Mouse (Mus musculus) forebrain, postnatal 0 days (tissue): ENCODE measurements at regions not wholly inside any gene's neighbourhood (a gene's known extent, or its start where the extent isn't known, plus 50 kb on each side); places are given as distances from the start of the nearest gene placed in this dataset.

Experiments used
- ATAC-seq: fragments of 200-750 bp; cut with Nextera tagmentation; 2 replicates; pipeline ENCODE4 v1.8.0; 2017; ENCODE audit warnings: mild to moderate bottlenecking, moderate library complexity
- DNase-seq: peaks from one replicate; pipeline ENCODE4 v3.0.0-alpha.2; 2015
- H3K27ac ChIP-seq: fragments of 300-500 bp; sonication (generic); 2 replicates; pipeline ENCODE4 v1.5.1; 2014; ENCODE audit warnings: low read depth, mild to moderate bottlenecking, antibody characterized with exemption, low read length, moderate library complexity, mixed read lengths
- H3K27me3 ChIP-seq: fragments of 300-500 bp; sonication (generic); 2 replicates; pipeline ENCODE4 v1.6.1; 2014; ENCODE audit warnings: mild to moderate bottlenecking, low read length, mixed read lengths; ENCODE audit not compliant: insufficient read depth
- H3K36me3 ChIP-seq: fragments of 300-500 bp; sonication (generic); 2 replicates; pipeline ENCODE4 v1.6.1; 2014; ENCODE audit warnings: mild to moderate bottlenecking, moderate library complexity; ENCODE audit not compliant: insufficient read depth
- H3K4me1 ChIP-seq: fragments of 300-500 bp; sonication (generic); 2 replicates; pipeline ENCODE4 v1.6.1; 2014; ENCODE audit warnings: antibody characterized with exemption; ENCODE audit not compliant: insufficient read depth
- H3K4me2 ChIP-seq: fragments of 300-500 bp; sonication (generic); 2 replicates; pipeline ENCODE4 v1.6.1; 2014; ENCODE audit warnings: low read depth, mild to moderate bottlenecking, moderate library complexity
- H3K4me3 ChIP-seq: fragments of 300-500 bp; sonication (generic); 2 replicates; pipeline ENCODE4 v1.5.1; 2014; ENCODE audit warnings: low read depth, low read length, mixed read lengths
- H3K9ac ChIP-seq: fragments of 300-500 bp; sonication (generic); 2 replicates; pipeline ENCODE4 v1.6.1; 2014; ENCODE audit warnings: mild to moderate bottlenecking
- H3K9me3 ChIP-seq: fragments of 300-500 bp; sonication (generic); 2 replicates; pipeline ENCODE4 v1.6.1; 2016; ENCODE audit warnings: low read length
- CTCF ChIP-seq: sonication (generic); IDR thresholded peaks from 2 replicates; pipeline ENCODE4 v1.5.1; 2016; ENCODE audit warnings: antibody characterized with exemption, control low read depth, low read depth
- WGBS: fragments of 180-500 bp; shearing (Covaris S2); extraction: QIAGEN DNeasy Blood & Tissue Kit; methylation state at CpG from one replicate; pipeline ENCODE4 v1.1.7; 2014; 5-methylcytosine and 5-hydroxymethylcytosine counted together

DNA sequence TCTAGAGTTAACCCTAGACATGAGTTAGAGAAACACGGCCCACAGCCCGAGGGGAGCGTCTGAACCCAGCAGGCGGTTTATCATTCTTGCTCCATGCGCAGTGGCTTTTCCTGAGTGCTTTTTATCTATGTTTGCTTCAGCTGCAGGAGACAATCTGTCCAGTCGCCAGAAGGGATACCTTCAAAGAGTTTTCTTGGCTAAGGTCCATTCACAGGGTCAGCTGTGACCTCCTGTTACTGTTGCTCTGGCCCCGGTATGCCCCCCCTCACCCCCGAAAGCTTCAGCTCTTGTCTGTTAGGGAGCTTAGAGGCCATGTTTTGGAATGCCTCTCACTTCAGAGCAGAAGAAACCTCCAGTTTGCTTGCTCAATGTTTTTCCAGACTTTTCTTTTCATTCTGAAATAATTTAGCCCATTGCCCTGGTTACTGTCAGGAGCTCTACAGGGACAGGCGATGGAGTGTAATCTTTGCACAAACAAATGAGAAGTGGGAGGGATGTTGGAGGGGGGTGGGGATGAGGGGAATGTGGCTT is 51.2 kb upstream of the Slc1a3 start:
- peak; percentile 32; the same call in 1 of the 2 replicates for ATAC-seq
- H3K4me3 ChIP-seq = no peak overlapping the region
- H3K9ac ChIP-seq = no peak overlapping the region
- H3K27ac ChIP-seq = peak overlapping the region; percentile 15; the same call in 1 of the 2 replicates
- H3K36me3 ChIP-seq = no peaks in the 10 kb centered on the region
- 61% methylated on average over 9 of the region's 9 CpGs for WGBS
- no peak overlapping the region for H3K4me2 ChIP-seq
- H3K27me3 ChIP-seq = no peaks in the 10 kb centered on the region
- TF ChIP-seq CTCF = no peak
- H3K9me3 ChIP-seq = no peaks in the 10 kb centered on the region
- no peaks in the 10 kb centered on the region for H3K4me1 ChIP-seq
- DNase-seq = no peak

GRCm38 (mm10) chr15:8761132-8761531 is 50.6 kb upstream of the Slc1a3 start:
- TF ChIP-seq CTCF = no peak
- Histone ChIP-seq H3K27ac (no peak overlapping the region), H3K9ac (no peak overlapping the region), H3K4me2 (no peak overlapping the region), H3K27me3 (no peaks in the 10 kb centered on the region), H3K4me3 (no peak overlapping the region), H3K9me3 (no peaks in the 10 kb centered on the region), H3K4me1 (no peaks in the 10 kb centered on the region), H3K36me3 (no peaks in the 10 kb centered on the region)
- WGBS = 89% methylated on average over 5 of the region's 5 CpGs
- ATAC-seq (no peak), DNase-seq (no peak)
